Mouse (Mus musculus): ENCODE measurements around the gene Kif1bp. TPM values are rescaled to one million over a fixed set of nuclear protein-coding genes. Genes with fewer than 3 reads are reported as not detected.
A peak's percentile ranks its signal among the peaks of the same experiment; 100 is the strongest.

Kif1bp gene
- total RNA-seq, 2 experiments from 2014 or later, result 206 to 215 TPM

DNA sequence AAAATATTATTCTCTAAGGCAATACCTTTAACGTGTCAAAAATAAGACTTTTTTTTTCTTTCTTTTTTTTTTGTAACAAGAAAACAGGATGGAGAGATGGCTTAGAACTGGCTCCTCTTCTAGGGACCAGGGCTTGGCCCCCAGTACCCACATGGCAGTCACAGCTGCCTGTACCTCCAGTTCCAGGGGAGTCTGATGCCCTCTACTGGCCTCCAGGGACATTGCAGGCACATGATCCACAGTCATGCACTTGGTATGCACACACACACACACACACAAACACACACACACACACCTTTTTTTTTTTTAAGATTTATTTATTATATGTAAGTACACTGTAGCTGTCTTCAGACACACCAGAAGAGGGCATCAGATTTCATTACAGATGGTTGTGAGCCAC, 20.5 kb downstream of the Kif1bp start:
- DNase-seq (ENCODE audit: low spot score in 2 of 2), result no peak

DNA sequence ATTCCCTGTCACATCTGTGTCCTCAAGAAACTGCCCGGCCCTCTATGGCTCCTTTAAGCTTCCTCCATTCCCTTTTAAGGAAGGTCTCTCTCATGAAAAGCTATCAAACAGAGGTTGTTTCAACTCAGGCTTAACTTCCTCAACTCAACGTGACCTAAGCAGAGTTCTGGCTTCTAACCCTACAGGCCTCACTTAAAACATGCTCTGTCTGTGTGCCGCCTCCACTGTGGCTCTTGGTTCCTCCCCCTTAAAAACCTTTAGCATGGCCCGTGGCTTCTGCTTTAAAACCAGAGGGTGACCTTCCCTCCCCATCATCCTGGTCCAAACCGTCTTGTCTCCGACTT, 21.7 kb downstream of the Kif1bp start:
- no peak for DNase-seq (ENCODE audit: low spot score in 2 of 2)

DNA sequence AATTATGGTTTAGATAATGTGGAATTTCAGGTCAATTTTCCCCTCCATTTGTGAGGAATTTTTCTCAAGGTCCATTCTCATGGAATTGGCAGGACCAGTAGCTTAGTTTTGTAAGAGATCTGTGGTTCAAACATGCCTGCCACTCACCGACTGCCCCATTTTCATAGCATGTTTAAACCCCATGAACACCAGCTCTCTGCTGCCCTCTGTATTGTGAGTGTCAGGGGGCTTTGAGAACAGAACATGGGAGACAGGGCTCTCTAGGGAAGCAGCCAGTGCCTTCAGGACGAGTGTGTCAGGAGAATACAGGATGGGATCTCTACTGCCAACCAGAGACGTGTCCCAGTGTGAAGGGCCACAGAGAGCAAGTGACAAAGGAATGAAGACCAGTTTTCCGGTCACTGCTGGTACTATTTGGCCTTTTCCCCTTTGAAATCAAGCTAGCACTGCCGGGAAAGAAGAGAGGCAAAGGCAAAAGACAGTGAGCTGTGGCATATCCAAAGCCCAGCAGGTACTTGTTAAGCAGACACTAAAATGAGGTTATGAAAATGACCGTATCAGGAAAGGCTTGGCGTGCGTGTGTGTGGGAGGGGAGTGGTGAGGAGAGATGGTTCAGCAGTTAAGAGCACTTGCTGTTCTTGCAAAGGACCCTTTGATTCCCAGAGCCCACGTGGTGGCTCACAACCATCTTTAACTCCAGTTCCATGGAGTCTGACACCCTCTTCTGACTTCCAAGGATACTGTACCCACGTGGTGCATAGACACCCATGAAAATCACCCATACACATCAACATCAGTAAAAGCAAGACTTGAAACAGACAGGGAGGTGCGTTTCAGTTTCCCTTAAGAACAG, 22.3 kb downstream of the Kif1bp start:
- no peak for DNase-seq (ENCODE audit: low spot score in 2 of 2)

- no peak for DNase-seq (ENCODE audit: low spot score in 2 of 2)
These were observed 24.6 kb downstream of the Kif1bp start for GRCm38 (mm10) chr10:62553611-62554091.

- no peak for DNase-seq (ENCODE audit: low spot score in 2 of 2)
These were observed 27.4 kb downstream of the Kif1bp start for GRCm38 (mm10) chr10:62550787-62551300.

DNA sequence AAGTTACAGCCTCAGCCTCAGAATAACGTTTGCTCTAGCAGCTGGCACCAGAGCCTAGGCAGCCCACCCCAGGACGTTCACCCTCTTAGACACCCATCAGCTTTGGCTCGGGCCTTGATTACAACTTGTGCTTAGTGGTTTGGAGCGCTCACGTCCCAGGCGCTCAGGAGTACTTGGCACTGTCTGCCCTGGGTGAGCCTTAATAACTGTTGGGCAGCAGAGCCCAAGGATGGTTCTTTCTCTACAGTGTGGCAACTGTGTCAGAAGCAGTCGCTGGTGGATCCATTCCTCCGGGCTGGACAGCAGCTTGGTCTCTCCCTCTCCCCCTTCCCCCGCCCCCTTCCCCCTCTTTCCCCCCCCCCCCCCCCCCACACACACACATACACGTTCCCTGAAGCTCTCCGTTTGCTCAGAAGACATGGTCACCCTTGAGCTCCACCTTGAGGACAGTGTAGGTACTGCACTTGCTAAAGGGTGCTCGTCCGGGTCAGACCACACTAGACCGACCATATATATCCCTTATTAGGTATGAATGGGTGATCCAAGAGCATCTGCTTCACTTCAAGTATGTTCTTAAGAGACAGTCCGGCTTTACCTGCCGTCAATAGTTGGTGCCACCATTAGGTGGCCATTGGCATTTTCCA, 28.6 kb downstream of the Kif1bp start:
- peak in 1 of 2 experiments; percentile 74 for DNase-seq (ENCODE audit: low spot score in 2 of 2)

DNA sequence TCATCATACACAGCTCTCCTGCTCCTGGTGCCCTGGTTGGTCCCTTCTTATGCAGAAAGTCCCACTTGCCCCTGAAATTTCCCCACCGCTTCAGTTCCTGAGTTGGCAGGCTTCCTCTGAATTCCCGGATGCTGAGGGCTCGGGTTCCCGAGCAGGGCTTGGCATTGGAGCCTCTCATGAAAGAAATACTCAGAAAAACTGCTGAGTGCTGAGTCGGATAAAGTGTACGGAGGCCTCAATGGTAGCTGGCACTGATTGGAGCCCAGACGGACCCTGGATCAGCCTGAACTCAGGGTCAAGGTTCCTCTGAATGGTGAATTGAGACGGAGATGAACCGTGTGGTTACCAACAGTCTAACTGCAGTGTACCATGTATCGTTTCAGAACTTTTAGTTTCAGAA, 31.8 kb downstream of the Kif1bp start:
- no peak for DNase-seq (ENCODE audit: low spot score in 2 of 2)

DNA sequence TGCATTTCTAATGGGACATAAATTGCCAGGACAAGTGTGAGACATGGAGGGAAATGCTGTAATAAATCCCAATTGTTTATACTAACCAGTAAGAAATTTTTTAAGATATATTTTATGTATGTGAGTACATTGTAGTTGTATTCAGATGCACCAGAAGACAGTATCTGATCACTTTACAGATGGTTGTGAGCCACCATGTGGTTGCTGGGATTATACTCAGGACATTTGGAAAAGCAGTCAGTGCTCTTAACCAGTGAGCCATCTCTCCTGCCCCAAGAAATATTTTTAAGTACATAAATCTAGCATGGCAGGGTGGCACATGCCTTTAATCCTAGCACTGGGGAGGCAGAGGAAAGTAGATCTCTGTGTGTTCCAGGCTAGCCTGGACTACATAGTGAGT, 32.5 kb downstream of the Kif1bp start:
- no peak for DNase-seq (ENCODE audit: low spot score in 2 of 2)

DNA sequence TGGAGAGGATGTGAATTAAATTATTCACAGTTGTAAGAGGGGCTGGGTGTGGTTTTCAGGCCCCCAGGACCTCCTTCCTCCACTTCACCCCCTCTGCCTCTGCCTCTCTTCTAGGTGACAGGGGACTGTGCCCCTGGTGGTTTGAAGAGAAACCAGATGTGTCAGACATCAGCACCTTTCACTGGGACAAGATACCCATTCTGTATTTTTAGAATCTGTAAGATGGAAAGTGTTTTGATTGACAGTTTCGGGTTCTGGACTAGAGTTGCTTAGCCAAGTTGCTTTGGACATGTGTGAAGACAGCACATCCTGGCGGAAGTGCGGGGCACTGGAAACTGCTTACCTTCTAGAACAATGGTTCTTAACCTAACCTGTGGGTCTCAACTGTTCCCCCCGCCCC, 33.9 kb downstream of the Kif1bp start:
- DNase-seq (ENCODE audit: low spot score in 2 of 2), result no peak

DNA sequence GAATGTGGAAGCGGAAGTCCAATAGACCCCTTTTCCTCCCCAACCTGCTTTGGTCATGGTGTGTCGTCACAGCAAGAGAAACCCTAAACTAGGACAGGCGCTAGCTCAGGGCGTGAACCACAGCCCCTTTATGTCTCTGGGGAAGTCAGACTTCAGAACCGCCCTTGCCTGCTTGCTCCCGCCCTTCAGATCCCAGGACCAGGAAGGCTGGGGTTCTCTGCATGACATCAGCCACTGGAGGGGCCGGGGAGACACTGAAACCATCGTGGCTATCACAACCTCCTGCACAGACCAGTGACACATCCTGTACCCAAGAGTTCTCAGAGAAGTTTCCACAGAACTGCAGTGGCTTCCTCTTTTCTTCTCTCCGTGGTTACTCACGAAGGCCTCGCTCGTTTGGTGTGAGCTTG, 34.9 kb downstream of the Kif1bp start:
- no peak for DNase-seq (ENCODE audit: low spot score in 2 of 2)

- no peak for DNase-seq (ENCODE audit: low spot score in 2 of 2)
These were observed 35.3 kb downstream of the Kif1bp start for GRCm38 (mm10) chr10:62542928-62543327.

DNA sequence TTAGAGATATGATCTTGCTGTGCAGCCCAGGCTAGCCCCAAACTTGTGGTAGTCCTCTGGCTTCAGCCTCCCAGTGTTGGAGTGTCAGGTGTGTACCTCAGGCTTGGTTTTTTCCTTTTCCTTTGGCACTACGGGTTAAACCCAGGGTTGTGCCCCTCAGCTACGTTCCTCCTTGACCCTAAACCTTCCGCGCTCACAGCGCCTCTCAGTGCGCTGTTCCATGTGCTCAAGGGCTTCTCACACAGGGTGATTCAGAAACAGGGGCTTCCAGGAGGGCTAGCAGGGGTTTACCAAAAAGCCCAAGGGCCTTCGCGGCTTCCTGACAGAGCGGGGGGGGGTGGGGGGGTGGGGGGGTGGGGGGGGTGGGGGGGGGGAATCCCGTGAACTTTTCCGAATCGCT, 35.8 kb downstream of the Kif1bp start:
- DNase-seq (ENCODE audit: low spot score in 2 of 2), result no peak

GRCm38 (mm10) chr10:62541499-62541898, 36.8 kb downstream of the Kif1bp start:
- no peak for DNase-seq (ENCODE audit: low spot score in 2 of 2)

DNA sequence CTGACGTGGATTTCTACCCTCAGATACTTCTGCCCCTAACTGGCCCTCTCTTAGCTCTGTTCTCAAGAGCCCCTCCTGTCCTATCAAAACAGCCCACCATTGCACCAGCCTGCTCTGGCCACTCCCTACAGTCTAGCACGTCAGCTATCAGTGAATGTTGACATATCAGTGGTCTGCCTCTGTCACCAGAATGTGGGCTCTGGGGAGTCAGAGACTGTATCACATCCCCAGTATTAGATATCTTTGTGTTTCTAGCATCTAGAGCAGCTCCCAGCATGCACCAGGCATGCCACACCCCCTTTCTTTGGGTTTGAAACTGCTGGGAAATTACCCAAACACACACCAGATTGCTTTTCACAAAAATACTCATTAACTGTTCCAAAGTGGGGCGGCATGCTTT, 37.5 kb downstream of the Kif1bp start:
- no peak for DNase-seq (ENCODE audit: low spot score in 2 of 2)

DNA sequence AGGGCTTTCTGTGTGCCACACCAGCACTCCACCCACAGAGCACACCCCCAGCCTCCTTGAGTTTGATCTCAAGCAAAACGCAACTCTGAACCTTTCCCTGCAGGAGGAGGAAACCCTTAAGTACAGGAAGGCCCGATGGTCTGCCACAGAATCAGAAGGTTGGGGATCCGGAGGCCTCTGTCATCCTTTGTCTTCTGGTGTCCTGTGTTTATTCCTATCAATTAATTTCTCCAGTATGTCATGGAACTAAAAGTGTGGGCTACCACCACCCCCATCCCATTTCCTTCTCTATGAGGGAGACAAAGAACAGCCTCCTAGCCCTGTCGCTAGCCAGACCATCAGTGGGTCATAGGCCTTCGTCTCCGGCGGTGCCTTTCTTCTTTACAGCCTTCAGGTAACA, 43.7 kb downstream of the Kif1bp start:
- DNase-seq (ENCODE audit: low spot score in 2 of 2), result no peak

DNA sequence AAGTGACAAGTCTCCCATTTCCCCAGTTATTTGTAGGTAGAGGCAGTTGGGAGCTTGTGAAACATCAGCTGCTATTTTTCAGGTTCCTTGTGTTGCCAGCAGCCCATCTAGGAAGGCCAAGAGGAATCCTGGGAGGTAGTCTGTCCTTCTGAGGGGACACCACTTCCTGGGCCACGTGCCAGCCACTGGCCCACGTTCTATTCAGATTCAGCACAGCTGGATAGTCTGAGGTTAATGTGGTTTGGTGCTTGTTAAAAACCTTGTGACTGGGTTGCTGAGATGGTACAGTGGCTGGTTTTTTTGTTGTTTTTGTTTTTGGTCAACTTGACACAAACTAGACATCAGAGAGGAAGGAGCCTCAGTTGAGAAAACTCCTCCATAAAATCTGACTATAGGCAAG, 45.4 kb downstream of the Kif1bp start:
- no peak for DNase-seq (ENCODE audit: low spot score in 2 of 2)

DNA sequence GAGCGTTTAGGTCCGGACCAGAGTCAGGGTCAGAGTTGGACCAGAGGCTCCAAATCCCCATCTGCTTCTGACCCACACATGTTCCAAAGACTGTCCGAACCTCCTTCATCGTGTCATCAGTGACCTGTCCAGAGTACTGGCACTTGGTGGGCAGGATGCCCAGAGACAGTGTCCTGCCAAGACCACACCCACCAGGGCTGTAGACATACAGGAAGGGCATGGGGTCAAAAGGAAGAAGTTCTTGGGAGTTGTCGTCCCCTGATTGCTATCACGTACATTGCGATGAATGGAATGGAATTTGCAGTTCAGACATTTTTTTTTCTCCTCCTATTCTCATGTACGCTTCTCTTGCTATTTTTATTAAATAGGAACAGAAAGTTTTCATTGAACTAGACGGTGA, 48.1 kb downstream of the Kif1bp start:
- DNase-seq (ENCODE audit: low spot score in 2 of 2), result no peak

- DNase-seq (ENCODE audit: low spot score in 2 of 2), result no peak
These were observed 50.9 kb downstream of the Kif1bp start, which contains the start of gene Srgn for GRCm38 (mm10) chr10:62527351-62527750. TSS of gene Srgn (minus strand) at chr10:62527451.

GRCm38 (mm10) chr10:62522346-62522950, 55.8 kb downstream of the Kif1bp start:
- no peak for DNase-seq (ENCODE audit: low spot score in 2 of 2)

DNA sequence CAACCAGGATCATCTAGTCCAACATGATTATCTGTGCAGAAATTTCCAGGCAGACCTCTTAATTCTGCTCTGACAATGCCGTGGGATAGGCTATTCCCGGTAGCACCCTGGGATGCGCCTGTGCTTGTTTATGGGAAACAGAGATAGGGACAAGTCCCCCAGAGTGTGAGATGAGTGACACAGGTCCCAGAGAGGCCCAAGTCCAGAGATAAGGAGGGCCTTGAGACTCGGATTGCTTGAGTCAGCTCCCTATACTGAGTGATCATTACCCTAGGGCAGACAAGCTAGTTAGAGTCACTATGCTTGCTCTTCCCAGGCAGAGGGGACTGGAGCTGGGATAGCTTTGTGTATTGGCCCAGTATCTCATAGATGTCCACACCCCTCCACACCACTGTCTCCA, 56.5 kb downstream of the Kif1bp start:
- no peak for DNase-seq (ENCODE audit: low spot score in 2 of 2)

DNA sequence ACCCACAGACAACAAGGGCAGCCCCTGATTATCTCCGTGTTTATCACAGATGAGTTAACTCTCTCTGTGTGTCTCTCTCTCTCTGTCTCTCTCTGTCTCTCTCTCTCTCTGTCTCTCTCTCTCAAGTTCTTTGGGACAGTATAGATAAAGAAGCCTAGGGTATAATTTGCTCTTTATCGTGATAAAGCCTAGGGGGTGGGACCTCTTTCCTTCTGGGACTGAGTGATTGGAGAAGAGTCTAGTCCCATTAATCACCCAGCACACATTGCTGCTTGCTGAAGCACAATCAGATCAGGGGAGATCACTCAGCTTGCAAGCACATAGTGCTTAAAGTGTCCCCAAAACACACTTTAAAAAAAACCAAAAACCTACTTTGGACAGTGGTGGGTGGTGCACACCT, 57.3 kb downstream of the Kif1bp start:
- no peak for DNase-seq (ENCODE audit: low spot score in 2 of 2)

DNA sequence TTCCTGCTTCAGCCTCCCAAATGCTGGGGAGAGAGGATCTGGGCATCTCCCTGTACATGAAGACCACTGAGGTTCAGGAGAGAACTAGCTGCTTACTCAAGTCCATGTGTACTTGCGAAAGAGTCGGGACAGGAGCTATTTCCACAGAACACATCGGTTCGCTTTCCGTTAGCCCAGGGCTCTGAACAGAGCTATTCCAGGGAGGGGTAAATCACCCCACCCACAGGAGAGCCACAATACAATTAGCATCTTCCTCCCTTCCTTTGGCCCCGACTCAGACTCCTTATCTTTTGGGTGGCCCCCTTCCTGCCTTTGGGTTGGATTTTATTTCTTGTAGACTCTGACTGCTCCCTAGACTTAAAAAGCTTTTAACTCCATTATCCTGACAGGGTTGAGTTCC, 60.7 kb downstream of the Kif1bp start:
- DNase-seq (ENCODE audit: low spot score in 2 of 2), result no peak
